Mouse (Mus musculus) hindbrain, embryonic 13.5 days (tissue): ENCODE measurements at regions not wholly inside any gene's neighbourhood (a gene's known extent, or its start where the extent isn't known, plus 50 kb on each side); places are given as distances from the start of the nearest gene placed in this dataset.

ENCODE experiments used
- ATAC-seq: fragments of 200-750 bp; cut with Nextera tagmentation; 2 replicates; pipeline ENCODE4 v1.8.0; 2017; ENCODE audit warnings: moderate TSS enrichment; ENCODE audit not compliant: low FRiP score
- H3K27ac ChIP-seq: fragments of 300-500 bp; sonication (generic); 2 replicates; pipeline ENCODE4 v1.5.1; 2015; ENCODE audit warnings: inconsistent platforms, mild to moderate bottlenecking, moderate library complexity
- H3K27me3 ChIP-seq: fragments of 300-500 bp; sonication (generic); 2 replicates; pipeline ENCODE4 v1.6.1; 2015; ENCODE audit warnings: mild to moderate bottlenecking, inconsistent platforms
- H3K36me3 ChIP-seq: fragments of 300-500 bp; sonication (generic); 2 replicates; pipeline ENCODE4 v1.6.1; 2015; ENCODE audit warnings: mild to moderate bottlenecking, inconsistent platforms
- H3K4me1 ChIP-seq: fragments of 300-500 bp; sonication (generic); replicated peaks from 2 replicates; pipeline ENCODE4 v1.6.1; 2015; ENCODE audit warnings: inconsistent platforms
- H3K4me2 ChIP-seq: fragments of 300-500 bp; sonication (generic); 2 replicates; pipeline ENCODE4 v1.6.1; 2015; ENCODE audit warnings: inconsistent platforms, mild to moderate bottlenecking, moderate library complexity
- H3K4me3 ChIP-seq: fragments of 300-500 bp; sonication (generic); 2 replicates; pipeline ENCODE4 v1.5.1; 2015; ENCODE audit warnings: mild to moderate bottlenecking, inconsistent platforms
- H3K9ac ChIP-seq: fragments of 300-500 bp; sonication (generic); 2 replicates; pipeline ENCODE4 v1.6.1; 2015; ENCODE audit warnings: mild to moderate bottlenecking, inconsistent platforms
- H3K9me3 ChIP-seq: fragments of 300-500 bp; sonication (generic); 2 replicates; pipeline ENCODE4 v1.6.1; 2016; ENCODE audit warnings: inconsistent platforms
- WGBS: fragments of 180-500 bp; shearing (Covaris S2); methylation state at CpG from one replicate; pipeline ENCODE4 v1.1.7; 2015; 5-methylcytosine and 5-hydroxymethylcytosine counted together

GRCm38 (mm10) chr10:120638316-120638715 lies 162.0 kb upstream of the Hmga2 start:
- H3K4me3 ChIP-seq: no peak overlapping the region
- no peaks in the 10 kb centered on the region for H3K27me3 ChIP-seq
- WGBS: 38% methylated on average over 4 of the region's 4 CpGs
- no peaks in the 10 kb centered on the region for H3K36me3 ChIP-seq
- H3K9ac ChIP-seq: no peak overlapping the region
- peaks cover 15% of the 10 kb centered on the region for H3K4me1 ChIP-seq
- no peak overlapping the region for H3K27ac ChIP-seq
- H3K9me3 ChIP-seq: no peaks in the 10 kb centered on the region
- H3K4me2 ChIP-seq: no peak overlapping the region
- no peak for ATAC-seq

GRCm38 (mm10) chr10:120635818-120636543 lies 159.7 kb upstream of the Hmga2 start:
- 0 out of 2 replicates have a peak, but pooled peaks have one; percentile 65 for ATAC-seq
- no peaks in the 10 kb centered on the region for H3K36me3 ChIP-seq
- H3K4me2 ChIP-seq: no peak overlapping the region
- no peak overlapping the region for H3K9ac ChIP-seq
- no peak overlapping the region for H3K4me3 ChIP-seq
- H3K27me3 ChIP-seq: no peaks in the 10 kb centered on the region
- 0 out of 2 replicates have a peak overlapping the region, but pooled peaks have one; percentile 9 for H3K27ac ChIP-seq
- peaks cover 15% of the 10 kb centered on the region for H3K4me1 ChIP-seq
- WGBS: 73% methylated on average over 21 of the region's 21 CpGs
- no peaks in the 10 kb centered on the region for H3K9me3 ChIP-seq

DNA sequence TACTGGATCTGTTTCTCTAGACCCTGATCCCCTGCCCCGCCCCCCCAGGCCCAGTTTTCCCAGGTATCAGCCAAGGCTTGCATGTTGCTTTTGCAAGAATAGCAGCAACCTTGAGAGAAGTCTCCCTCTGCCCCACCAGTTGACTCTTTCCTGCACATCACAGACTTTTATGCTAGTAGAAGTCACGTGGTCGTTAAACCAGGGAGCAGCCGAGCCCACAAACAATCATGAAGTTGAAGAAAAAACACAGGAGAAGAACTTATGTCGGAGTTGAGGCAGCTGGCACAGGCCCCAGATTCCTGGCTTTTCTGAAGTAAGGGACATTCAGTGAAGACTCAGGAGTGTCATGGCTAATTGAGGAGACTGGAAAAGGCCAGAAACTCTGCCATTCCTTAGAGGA lies 158.9 kb upstream of the Hmga2 start:
- no peak overlapping the region for H3K4me2 ChIP-seq
- no peak overlapping the region for H3K27ac ChIP-seq
- peaks cover 15% of the 10 kb centered on the region for H3K4me1 ChIP-seq
- no peak overlapping the region for H3K9ac ChIP-seq
- ATAC-seq: no peak
- H3K4me3 ChIP-seq: no peak overlapping the region
- H3K27me3 ChIP-seq: no peaks in the 10 kb centered on the region
- WGBS: 85% methylated on average over 5 of the region's 5 CpGs
- no peaks in the 10 kb centered on the region for H3K9me3 ChIP-seq
- H3K36me3 ChIP-seq: no peaks in the 10 kb centered on the region

DNA sequence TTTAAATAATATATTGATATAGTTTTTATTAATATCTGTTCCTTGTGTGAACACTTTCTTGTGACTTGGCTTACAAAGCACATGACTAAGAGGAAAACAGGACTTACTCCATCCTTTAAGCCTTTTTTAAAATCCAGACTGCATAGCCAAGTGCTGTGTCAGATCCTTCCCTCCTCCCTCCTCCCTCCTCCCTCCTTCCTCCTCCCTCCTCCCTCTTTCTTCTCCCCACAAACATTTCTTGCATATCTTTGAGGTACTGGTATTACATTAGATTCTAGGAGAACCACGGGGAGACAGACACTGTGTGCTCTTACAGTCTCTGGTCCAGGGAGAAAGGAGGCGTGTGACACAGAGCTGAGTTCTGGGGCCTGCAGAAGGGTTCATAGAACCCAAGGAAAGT lies 155.8 kb upstream of the Hmga2 start:
- Histone ChIP-seq H3K27ac (no peak overlapping the region), H3K36me3 (no peaks in the 10 kb centered on the region), H3K4me3 (no peak overlapping the region), H3K4me1 (peaks cover 12% of the 10 kb centered on the region), H3K9me3 (no peaks in the 10 kb centered on the region), H3K4me2 (no peak overlapping the region), H3K9ac (no peak overlapping the region), H3K27me3 (no peaks in the 10 kb centered on the region)
- 77% methylated on average over 2 of the region's 2 CpGs for whole genome bisulfite sequencing
- ATAC-seq: no peak

GRCm38 (mm10) chr10:120628066-120628465 lies 151.8 kb upstream of the Hmga2 start:
- WGBS: 89% methylated on average over 5 of the region's 5 CpGs
- Histone ChIP-seq H3K9ac (no peak overlapping the region), H3K9me3 (no peaks in the 10 kb centered on the region), H3K4me3 (no peak overlapping the region), H3K27me3 (no peaks in the 10 kb centered on the region), H3K36me3 (no peaks in the 10 kb centered on the region), H3K4me2 (no peak overlapping the region), H3K27ac (no peak overlapping the region), H3K4me1 (no peaks in the 10 kb centered on the region)
- ATAC-seq: no peak

DNA sequence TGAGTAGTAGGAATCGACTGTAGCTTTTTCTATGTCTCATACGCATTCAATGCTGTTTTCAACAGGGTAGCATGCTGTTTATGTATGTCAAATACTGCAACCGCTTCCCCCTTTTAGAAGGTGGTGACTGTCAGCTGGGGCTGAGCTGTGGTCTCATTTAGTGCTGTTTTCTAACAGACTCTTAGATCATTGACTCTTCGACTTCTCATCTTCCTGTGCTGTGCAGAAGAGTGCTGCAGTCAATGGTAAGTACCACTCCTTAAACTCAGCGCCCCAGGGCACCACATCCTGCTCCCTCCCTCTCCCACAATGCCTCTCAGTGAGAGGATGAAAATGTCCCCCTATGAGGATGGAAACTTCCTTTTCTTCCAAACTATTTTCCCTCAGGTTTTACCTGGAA lies 149.2 kb upstream of the Hmga2 start:
- Histone ChIP-seq H3K4me3 (no peak overlapping the region), H3K36me3 (no peaks in the 10 kb centered on the region), H3K4me1 (no peaks in the 10 kb centered on the region), H3K9ac (no peak overlapping the region), H3K9me3 (no peaks in the 10 kb centered on the region), H3K27me3 (no peaks in the 10 kb centered on the region), H3K27ac (no peak overlapping the region), H3K4me2 (no peak overlapping the region)
- ATAC-seq: no peak
- WGBS: 86% methylated on average over 5 of the region's 5 CpGs

DNA sequence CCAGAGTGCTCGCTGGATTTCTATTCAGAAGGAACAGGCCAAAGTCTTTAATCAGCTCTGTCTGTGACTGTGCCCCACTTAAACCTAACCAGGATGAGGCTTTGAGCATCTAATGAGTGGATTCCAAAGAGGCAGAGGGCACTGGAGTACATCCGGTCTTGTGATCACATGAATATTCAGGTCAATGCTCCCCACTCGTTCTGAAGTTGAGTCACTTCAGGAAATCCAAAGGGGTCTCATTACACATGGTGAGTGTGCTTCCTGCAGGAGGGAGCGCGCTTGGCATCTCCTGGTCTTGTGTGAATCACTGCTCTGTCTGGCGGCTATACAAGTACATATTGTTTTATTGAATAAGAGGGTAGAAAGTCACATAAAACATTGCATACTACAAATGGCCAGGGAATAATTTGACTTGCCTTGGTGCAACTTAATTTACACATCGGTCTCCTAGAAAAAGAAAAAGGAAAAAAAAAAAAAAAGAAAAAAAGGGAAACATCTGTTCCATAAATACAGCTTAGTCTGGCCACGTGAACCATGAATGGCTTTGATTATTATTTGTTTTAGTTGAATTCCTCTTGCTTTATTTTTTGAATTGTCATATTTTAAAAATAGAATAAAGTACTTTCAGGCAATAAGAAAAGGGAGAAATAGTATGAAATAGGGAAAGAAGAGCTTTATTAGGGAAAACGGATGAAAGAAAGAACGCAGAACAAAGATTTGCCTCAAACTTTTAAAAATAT lies 148.1 kb upstream of the Hmga2 start:
- Histone ChIP-seq H3K4me2 (no peak overlapping the region), H3K27ac (no peak overlapping the region), H3K9me3 (no peaks in the 10 kb centered on the region), H3K36me3 (no peaks in the 10 kb centered on the region), H3K4me1 (no peaks in the 10 kb centered on the region), H3K4me3 (no peak overlapping the region), H3K27me3 (no peaks in the 10 kb centered on the region), H3K9ac (no peak overlapping the region)
- WGBS: 58% methylated on average over 10 of the region's 10 CpGs
- ATAC-seq: no peak

DNA sequence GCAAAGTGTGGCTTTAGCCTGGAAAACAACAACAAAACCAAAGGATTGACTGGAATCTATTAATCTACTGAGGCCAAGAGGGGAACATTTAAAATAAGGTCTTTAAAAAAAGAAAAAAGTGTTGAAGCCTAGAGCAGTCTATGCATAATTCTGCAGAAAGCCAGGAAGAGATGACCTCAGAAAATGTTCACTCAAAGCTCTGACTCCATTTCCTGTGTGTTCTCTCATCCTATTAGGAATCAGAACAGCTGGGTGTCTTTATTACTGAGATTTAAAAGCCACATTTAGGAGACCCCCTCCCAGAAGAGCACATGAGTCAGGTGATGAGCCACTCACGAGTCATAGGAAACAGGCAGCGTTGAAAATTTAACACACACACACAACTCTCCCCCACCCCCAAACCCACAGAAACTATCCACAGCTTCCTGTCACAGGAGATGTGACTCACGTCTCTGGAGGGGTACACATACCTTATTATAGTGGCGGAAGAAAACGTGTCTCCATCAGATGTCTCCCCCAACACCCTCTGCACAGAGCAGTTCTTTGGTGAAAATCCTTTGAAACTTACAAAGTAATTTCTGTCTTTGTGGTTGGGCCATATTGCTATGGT lies 140.2 kb upstream of the Hmga2 start:
- no peak for ATAC-seq
- WGBS: 79% methylated on average over 5 of the region's 5 CpGs

GRCm38 (mm10) chr10:120612351-120612750 lies 136.1 kb upstream of the Hmga2 start:
- no peak overlapping the region for H3K27ac ChIP-seq
- H3K9ac ChIP-seq: no peak overlapping the region
- ATAC-seq: no peak
- no peak overlapping the region for H3K4me3 ChIP-seq
- 75% methylated on average over 8 of the region's 8 CpGs for WGBS
- H3K9me3 ChIP-seq: no peaks in the 10 kb centered on the region
- H3K36me3 ChIP-seq: no peaks in the 10 kb centered on the region
- 0 out of 2 replicates have a peak, but pooled peaks cover 3% of the 10 kb centered on the region for H3K27me3 ChIP-seq
- H3K4me2 ChIP-seq: no peak overlapping the region
- H3K4me1 ChIP-seq: no peaks in the 10 kb centered on the region

More for the DNA sequence above, 140.2 kb upstream of the Hmga2 start:
- H3K9me3 ChIP-seq: no peaks in the 10 kb centered on the region
- no peak overlapping the region for H3K4me3 ChIP-seq
- H3K4me2 ChIP-seq: no peak overlapping the region
- no peak overlapping the region for H3K27ac ChIP-seq
- H3K27me3 ChIP-seq: no peaks in the 10 kb centered on the region
- no peak overlapping the region for H3K9ac ChIP-seq
- H3K36me3 ChIP-seq: no peaks in the 10 kb centered on the region
- no peaks in the 10 kb centered on the region for H3K4me1 ChIP-seq

GRCm38 (mm10) chr10:120610076-120610475 lies 133.8 kb upstream of the Hmga2 start:
- no peak overlapping the region for H3K27ac ChIP-seq
- WGBS: 79% methylated on average over 10 of the region's 10 CpGs
- no peaks in the 10 kb centered on the region for H3K9me3 ChIP-seq
- ATAC-seq: no peak
- H3K4me1 ChIP-seq: no peaks in the 10 kb centered on the region
- 0 out of 2 replicates have a peak, but pooled peaks cover 3% of the 10 kb centered on the region for H3K27me3 ChIP-seq
- H3K9ac ChIP-seq: no peak overlapping the region
- no peak overlapping the region for H3K4me2 ChIP-seq
- no peaks in the 10 kb centered on the region for H3K36me3 ChIP-seq
- H3K4me3 ChIP-seq: no peak overlapping the region

DNA sequence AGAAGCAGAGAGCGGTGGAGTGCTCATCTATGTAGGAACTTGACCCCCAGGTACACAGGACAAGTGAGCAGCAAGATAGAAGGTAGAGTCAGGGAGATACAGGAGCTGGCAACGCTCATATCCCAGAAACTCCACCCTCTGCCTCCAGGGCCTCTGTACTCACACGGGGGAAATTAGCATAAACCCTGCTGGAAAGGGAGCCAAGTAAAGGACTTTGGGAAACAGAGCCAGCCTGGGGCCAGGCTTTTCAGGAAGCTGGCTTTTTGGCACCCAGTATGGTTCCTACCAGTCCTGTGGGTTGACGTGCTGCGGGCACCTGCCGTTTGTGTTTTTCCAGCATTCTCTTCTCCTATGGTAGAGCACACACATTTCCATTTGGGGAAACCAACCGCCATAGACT lies 128.2 kb upstream of the Hmga2 start:
- no peaks in the 10 kb centered on the region for H3K9me3 ChIP-seq
- no peaks in the 10 kb centered on the region for H3K36me3 ChIP-seq
- no peak overlapping the region for H3K4me2 ChIP-seq
- H3K9ac ChIP-seq: no peak overlapping the region
- H3K27ac ChIP-seq: no peak overlapping the region
- no peak for ATAC-seq
- WGBS: 45% methylated on average over 7 of the region's 7 CpGs
- H3K27me3 ChIP-seq: no peaks in the 10 kb centered on the region
- H3K4me3 ChIP-seq: no peak overlapping the region
- peaks cover 5% of the 10 kb centered on the region for H3K4me1 ChIP-seq

DNA sequence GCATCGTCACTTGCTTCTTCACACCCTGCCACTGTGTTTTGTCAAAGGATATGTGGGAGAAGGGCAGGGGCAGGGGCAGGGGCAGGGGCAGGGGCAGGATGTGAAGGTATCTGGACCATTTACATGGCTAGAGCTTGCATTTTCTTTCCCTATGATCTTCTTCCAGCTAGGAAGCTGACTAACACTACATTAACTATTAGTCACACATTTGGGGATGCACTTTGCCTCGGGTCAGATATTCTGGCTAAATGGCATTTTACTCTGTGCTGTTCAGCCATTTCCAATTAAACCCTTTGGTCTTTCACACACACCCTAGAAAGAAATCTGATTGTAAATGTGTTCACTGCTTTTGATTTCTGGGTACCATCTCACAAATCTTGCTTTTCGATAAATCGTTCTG lies 126.9 kb upstream of the Hmga2 start:
- no peak overlapping the region for H3K9ac ChIP-seq
- no peaks in the 10 kb centered on the region for H3K27me3 ChIP-seq
- WGBS: 93% methylated on average over 4 of the region's 4 CpGs
- H3K4me1 ChIP-seq: peaks cover 5% of the 10 kb centered on the region
- H3K36me3 ChIP-seq: no peaks in the 10 kb centered on the region
- H3K4me2 ChIP-seq: no peak overlapping the region
- no peak overlapping the region for H3K27ac ChIP-seq
- no peak for ATAC-seq
- H3K9me3 ChIP-seq: no peaks in the 10 kb centered on the region
- no peak overlapping the region for H3K4me3 ChIP-seq
